Mouse (Mus musculus): Measurements from ENCODE around the gene Mpp6. TPM values are rescaled to one million over a fixed set of nuclear protein-coding genes. Genes with fewer than 3 reads are reported as not detected.

Mpp6 gene
- polyA plus RNA-seq (2012; rRNA removed; ENCODE audit: low replicate concordance): 5.1 and 7.9 TPM in 2 replicates

GRCm38 (mm10) chr6:50109757-50110378, at the start of gene Mpp6:
TSS of gene Mpp6 (plus strand) at chr6:50110241.

Other genes starting within 250 kb of the Mpp6 start
- 3.7 and 11.1 TPM in 2 replicates for gene Gsdme, start 153.6 kb downstream of the Mpp6 start, polyA plus RNA-seq (2012; rRNA removed; ENCODE audit: low replicate concordance)

All from subcutaneous adipose tissue, adult 2 months (tissue).